Mouse (Mus musculus): ENCODE results near the gene Trim11. TPM values are rescaled to one million over a fixed set of nuclear protein-coding genes. Genes with fewer than 3 reads are reported as not detected.
A peak's percentile ranks its signal among the peaks of the same experiment; 100 is the strongest.

Gene Trim11
- total RNA-seq, 1 experiment, result 29.6 TPM

DNA sequence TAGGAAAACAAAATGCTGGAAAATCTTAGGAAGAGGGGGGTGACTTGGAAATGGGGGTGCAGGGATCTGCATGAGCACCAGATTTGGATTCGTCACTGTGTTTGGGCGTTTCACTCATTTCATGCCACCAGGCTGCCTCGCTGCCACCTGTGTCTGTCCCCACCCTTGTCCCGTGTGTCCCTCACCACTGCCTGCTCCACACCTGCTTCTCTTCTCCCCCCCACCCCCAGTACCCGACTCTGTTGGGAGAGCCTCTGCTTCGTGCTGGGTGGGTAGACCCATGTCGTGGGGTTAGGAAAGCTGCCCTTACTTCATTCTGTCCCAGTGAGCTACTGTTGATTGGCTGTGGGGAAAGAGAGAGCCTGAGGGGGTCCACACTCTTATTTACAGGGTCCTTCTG, 6.8 kb downstream of the Trim11 start:
- DNase-seq (ENCODE audit: low read depth, low spot score), result no peak
- Histone ChIP-seq H3K4me1 (ENCODE audit: control insufficient read depth in 2 of 2, insufficient read depth in 2 of 2, low read length in 2 of 2, poor library complexity in 1 of 2) (peaks cover 0 to 12% of the 10 kb centered on the region in 2 experiments; a peak in 2 of 4 replicates), H3K4me3 (ENCODE audit: insufficient read depth in 1 of 2, low read depth in 1 of 2, low read length in 2 of 2, poor library complexity in 1 of 2, severe bottlenecking in 1 of 2) (no peak overlapping the region), H3K36me3 (ENCODE audit: control insufficient read depth, insufficient read depth, low read length, poor library complexity, severe bottlenecking) (peaks cover 56% of the 10 kb centered on the region), H3K27ac (ENCODE audit: insufficient read depth, low read depth, low read length, poor library complexity, severe bottlenecking) (no peak overlapping the region), H3K9ac (ENCODE audit: insufficient read depth, low read depth, low read length, poor library complexity, severe bottlenecking) (no peak overlapping the region), H3K9me3 (ENCODE audit: control insufficient read depth, insufficient read depth, low read depth, low read length) (no peaks in the 10 kb centered on the region)
- TF ChIP-seq ZC3H11A (IDR thresholded peaks at IDR 0.05; ENCODE audit: borderline replicate concordance, low read depth, low read length), result no peak
- TF ChIP-seq HCFC1 (IDR thresholded peaks at IDR 0.05; ENCODE audit: borderline replicate concordance, insufficient read depth, low read length), result no peak
- TF ChIP-seq MAFK (IDR thresholded peaks at IDR 0.05; ENCODE audit: insufficient read depth, low read depth, low read length), result no peak
- no peak for TF ChIP-seq ZNF384 (IDR thresholded peaks at IDR 0.05; ENCODE audit: low read depth, low read length)
- TF ChIP-seq CHD2 (IDR thresholded peaks at IDR 0.05; ENCODE audit: low read depth, low read length), result no peak
- in situ Hi-C loops (cut with MboI; ENCODE audit: low sequenced_read_pairs in 2 of 2, unreplicated experiment in 2 of 2), result no loop called here

DNA sequence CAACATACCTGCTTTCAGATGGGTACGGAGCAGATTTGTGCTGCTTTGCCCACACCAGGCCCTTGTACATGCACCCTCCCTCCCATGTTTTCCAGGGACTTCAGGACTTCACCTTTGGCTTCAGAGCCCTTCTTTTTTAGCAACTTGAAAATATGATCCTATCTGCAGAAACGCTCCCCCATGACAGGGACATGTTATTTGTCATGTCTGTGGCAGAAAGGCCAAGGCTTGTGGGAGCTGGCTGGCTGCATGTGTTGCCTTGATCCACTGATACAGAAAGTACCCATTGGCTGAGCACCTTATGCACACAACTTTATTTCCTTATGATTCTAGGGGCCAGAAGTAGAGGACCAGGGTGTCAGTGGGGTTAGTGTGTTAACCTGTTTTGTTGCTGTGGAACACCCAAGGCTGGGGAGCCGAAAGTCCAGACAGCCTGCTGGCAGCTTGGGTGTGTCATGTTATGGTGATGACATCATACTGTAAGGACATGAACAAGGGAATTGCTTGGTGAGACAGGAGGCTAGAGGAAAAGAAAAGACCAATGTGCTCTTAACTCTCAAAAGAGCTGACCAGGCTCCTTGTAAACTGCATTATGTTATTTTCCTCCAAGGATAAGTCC, 7.5 kb downstream of the Trim11 start:
- Histone ChIP-seq H3K27ac (ENCODE audit: insufficient read depth, low read depth, low read length, poor library complexity, severe bottlenecking) (no peak overlapping the region), H3K36me3 (ENCODE audit: control insufficient read depth, insufficient read depth, low read length, poor library complexity, severe bottlenecking) (peaks cover 57% of the 10 kb centered on the region)
- in situ Hi-C loops (cut with MboI; ENCODE audit: low sequenced_read_pairs in 2 of 2, unreplicated experiment in 2 of 2), result no loop called here

DNA sequence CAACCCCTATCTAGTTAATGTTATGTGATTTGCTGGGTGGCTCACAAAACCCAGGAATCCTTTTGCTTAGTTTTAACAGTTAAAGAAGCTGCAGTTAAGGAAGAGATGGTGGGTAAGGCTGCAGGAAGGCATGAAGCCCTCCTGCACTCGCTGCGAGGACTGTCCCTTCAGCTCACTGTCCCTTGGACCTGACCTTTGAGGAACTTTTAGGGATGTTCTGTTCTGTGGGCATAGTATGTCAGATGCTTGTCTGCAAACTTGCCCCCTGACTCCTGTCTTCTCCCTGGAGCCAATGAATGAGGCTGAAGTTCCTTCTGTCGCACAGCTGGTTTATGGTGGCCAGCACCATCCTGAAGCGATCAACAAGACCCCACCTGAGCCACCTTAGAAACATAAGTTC, 11.3 kb downstream of the Trim11 start:
- Histone ChIP-seq H3K9ac (ENCODE audit: insufficient read depth, low read depth, low read length, poor library complexity, severe bottlenecking) (no peak overlapping the region), H3K4me1 (ENCODE audit: control insufficient read depth in 2 of 2, insufficient read depth in 2 of 2, low read length in 2 of 2, poor library complexity in 1 of 2) (peaks cover 0 to 3% of the 10 kb centered on the region in 2 experiments; a peak in 1 of 4 replicates), H3K27ac (ENCODE audit: insufficient read depth, low read depth, low read length, poor library complexity, severe bottlenecking) (no peak overlapping the region), H3K36me3 (ENCODE audit: control insufficient read depth, insufficient read depth, low read length, poor library complexity, severe bottlenecking) (peaks cover 38% of the 10 kb centered on the region), H3K9me3 (ENCODE audit: control insufficient read depth, insufficient read depth, low read depth, low read length) (no peaks in the 10 kb centered on the region), H3K4me3 (ENCODE audit: insufficient read depth in 1 of 2, low read depth in 1 of 2, low read length in 2 of 2, poor library complexity in 1 of 2, severe bottlenecking in 1 of 2) (no peak overlapping the region)
- TF ChIP-seq ZNF384 (IDR thresholded peaks at IDR 0.05; ENCODE audit: low read depth, low read length), result no peak
- no peak for TF ChIP-seq MAFK (IDR thresholded peaks at IDR 0.05; ENCODE audit: insufficient read depth, low read depth, low read length)
- no peak for TF ChIP-seq ZC3H11A (IDR thresholded peaks at IDR 0.05; ENCODE audit: borderline replicate concordance, low read depth, low read length)
- TF ChIP-seq HCFC1 (IDR thresholded peaks at IDR 0.05; ENCODE audit: borderline replicate concordance, insufficient read depth, low read length), result no peak
- TF ChIP-seq CHD2 (IDR thresholded peaks at IDR 0.05; ENCODE audit: low read depth, low read length), result no peak
- in situ Hi-C loops (cut with MboI; ENCODE audit: low sequenced_read_pairs in 2 of 2, unreplicated experiment in 2 of 2), result no loop called here
- no peak for DNase-seq (ENCODE audit: low read depth, low spot score)

More for the DNA sequence above, 7.5 kb downstream of the Trim11 start:
- Histone ChIP-seq H3K9me3 (ENCODE audit: control insufficient read depth, insufficient read depth, low read depth, low read length) (no peaks in the 10 kb centered on the region), H3K4me3 (ENCODE audit: insufficient read depth in 1 of 2, low read depth in 1 of 2, low read length in 2 of 2, poor library complexity in 1 of 2, severe bottlenecking in 1 of 2) (no peak overlapping the region), H3K9ac (ENCODE audit: insufficient read depth, low read depth, low read length, poor library complexity, severe bottlenecking) (no peak overlapping the region), H3K4me1 (ENCODE audit: control insufficient read depth in 2 of 2, insufficient read depth in 2 of 2, low read length in 2 of 2, poor library complexity in 1 of 2) (peaks cover 0 to 9% of the 10 kb centered on the region in 2 experiments; a peak in 1 of 4 replicates)
- TF ChIP-seq ZC3H11A (IDR thresholded peaks at IDR 0.05; ENCODE audit: borderline replicate concordance, low read depth, low read length), result no peak
- no peak for TF ChIP-seq ZNF384 (IDR thresholded peaks at IDR 0.05; ENCODE audit: low read depth, low read length)
- no peak for TF ChIP-seq CHD2 (IDR thresholded peaks at IDR 0.05; ENCODE audit: low read depth, low read length)
- no peak for TF ChIP-seq HCFC1 (IDR thresholded peaks at IDR 0.05; ENCODE audit: borderline replicate concordance, insufficient read depth, low read length)
- TF ChIP-seq MAFK (IDR thresholded peaks at IDR 0.05; ENCODE audit: insufficient read depth, low read depth, low read length), result no peak
- no peak for DNase-seq (ENCODE audit: low read depth, low spot score)

DNA sequence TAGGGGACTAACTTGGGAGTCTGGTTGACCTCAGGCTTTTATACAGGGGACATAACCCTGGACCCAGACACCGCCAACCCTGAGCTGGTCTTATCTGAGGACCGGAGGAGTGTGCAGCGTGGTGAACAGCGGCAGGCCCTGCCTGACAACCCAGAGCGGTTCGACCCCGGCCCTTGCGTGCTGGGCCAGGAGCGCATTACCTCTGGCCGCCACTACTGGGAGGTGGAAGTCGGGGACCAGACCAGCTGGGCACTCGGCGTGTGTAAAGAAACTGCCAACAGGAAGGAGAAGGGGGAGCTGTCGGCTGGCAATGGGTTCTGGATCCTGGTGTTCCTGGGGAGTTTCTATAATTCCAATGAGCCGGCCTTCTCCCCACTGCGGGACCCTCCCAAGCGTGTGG, 12.2 kb downstream of the Trim11 start:
- no peaks in the 10 kb centered on the region for H3K9me3 ChIP-seq (ENCODE audit: control insufficient read depth, insufficient read depth, low read depth, low read length)
- TF ChIP-seq HCFC1 (IDR thresholded peaks at IDR 0.05; ENCODE audit: borderline replicate concordance, insufficient read depth, low read length) (no peak), ZC3H11A (IDR thresholded peaks at IDR 0.05; ENCODE audit: borderline replicate concordance, low read depth, low read length) (no peak), ZNF384 (IDR thresholded peaks at IDR 0.05; ENCODE audit: low read depth, low read length) (no peak), CHD2 (IDR thresholded peaks at IDR 0.05; ENCODE audit: low read depth, low read length) (no peak), MAFK (IDR thresholded peaks at IDR 0.05; ENCODE audit: insufficient read depth, low read depth, low read length) (no peak)
- H3K27ac ChIP-seq (ENCODE audit: insufficient read depth, low read depth, low read length, poor library complexity, severe bottlenecking), result no peak overlapping the region
- H3K4me1 ChIP-seq (ENCODE audit: control insufficient read depth in 2 of 2, insufficient read depth in 2 of 2, low read length in 2 of 2, poor library complexity in 1 of 2), result peaks cover 0 to 3% of the 10 kb centered on the region in 2 experiments; a peak in 1 of 4 replicates
- H3K36me3 ChIP-seq (ENCODE audit: control insufficient read depth, insufficient read depth, low read length, poor library complexity, severe bottlenecking), result peaks cover 32% of the 10 kb centered on the region
- in situ Hi-C loops (cut with MboI; ENCODE audit: low sequenced_read_pairs in 2 of 2, unreplicated experiment in 2 of 2), result no loop called here
- H3K9ac ChIP-seq (ENCODE audit: insufficient read depth, low read depth, low read length, poor library complexity, severe bottlenecking), result no peak overlapping the region
- H3K4me3 ChIP-seq (ENCODE audit: insufficient read depth in 1 of 2, low read depth in 1 of 2, low read length in 2 of 2, poor library complexity in 1 of 2, severe bottlenecking in 1 of 2), result 0 out of 4 replicates have a peak overlapping the region, but pooled peaks of 1 of the 2 experiments have one; percentile 19
- DNase-seq (ENCODE audit: low read depth, low spot score), result no peak

Data from ES-E14 (cell line).